Mouse (Mus musculus): ENCODE data around the gene Rin3.
A peak's percentile ranks its signal among the peaks of the same experiment; 100 is the strongest.

Gene Rin3

GRCm38 (mm10) chr12:102330188-102330587, 47.3 kb downstream of the Rin3 start:
- DNase-seq (ENCODE audit: low spot score in 2 of 2) = no peak

DNA sequence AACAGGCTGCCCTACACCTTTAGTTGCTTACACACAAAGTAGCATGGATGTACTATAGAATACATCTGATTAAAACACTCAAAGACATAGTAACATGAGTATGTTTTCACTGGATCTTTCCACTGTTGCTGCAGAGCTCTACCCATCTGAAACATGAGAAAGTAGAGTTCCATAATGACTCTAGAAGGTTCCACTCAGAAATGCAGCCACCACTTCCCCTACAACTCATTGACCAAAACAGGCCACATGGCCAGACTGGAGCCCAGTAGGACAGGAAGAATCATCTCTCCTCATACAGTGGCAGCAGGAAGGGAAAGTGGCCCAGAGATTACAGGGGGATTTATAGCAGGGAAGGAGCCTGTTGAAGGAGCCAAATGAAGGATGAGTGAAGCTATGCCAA, 47.9 kb downstream of the Rin3 start:
- DNase-seq (ENCODE audit: low spot score in 2 of 2) = no peak

DNA sequence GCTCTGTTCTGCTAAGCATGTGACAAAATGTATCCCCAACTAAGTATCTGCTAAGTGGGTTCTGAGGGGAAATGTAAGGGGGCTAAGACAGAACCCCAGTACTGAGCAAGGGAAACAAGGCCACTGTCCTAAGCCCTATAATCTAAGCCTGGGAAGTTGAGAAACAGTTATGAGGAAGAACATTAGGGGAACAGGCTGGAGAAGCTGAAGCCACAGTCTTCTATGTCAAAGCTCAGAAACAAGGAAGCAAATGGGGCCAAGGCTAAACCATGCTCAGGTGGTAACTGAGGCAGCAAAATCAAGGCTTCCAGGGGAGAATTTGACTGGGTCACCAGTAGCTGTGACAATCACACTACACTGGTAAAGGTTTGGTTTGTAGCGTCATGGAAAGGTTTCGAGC, 50.3 kb downstream of the Rin3 start:
- no peak for DNase-seq (ENCODE audit: low spot score in 2 of 2)

DNA sequence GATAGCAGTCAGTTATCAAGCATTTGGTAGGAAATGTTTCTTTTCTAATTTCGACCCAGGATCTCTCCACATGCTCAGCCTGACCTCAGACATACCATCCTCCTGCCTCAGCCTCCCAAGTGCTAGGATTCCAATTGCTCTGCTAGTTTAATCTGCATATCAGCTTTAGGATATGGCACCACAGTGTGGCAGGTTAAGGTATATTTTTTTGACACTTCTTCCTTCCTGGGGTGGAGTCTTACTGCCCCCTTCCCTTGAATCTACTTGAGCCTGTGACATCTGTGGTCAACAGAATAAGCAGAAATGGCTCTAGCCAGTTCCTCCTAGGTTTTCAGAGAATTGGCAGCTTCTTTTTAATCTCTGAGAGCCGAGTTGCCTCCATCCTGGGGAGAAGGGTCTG, 56.2 kb downstream of the Rin3 start:
- DNase-seq (ENCODE audit: low spot score in 2 of 2) = peak; percentile 9 to 14

DNA sequence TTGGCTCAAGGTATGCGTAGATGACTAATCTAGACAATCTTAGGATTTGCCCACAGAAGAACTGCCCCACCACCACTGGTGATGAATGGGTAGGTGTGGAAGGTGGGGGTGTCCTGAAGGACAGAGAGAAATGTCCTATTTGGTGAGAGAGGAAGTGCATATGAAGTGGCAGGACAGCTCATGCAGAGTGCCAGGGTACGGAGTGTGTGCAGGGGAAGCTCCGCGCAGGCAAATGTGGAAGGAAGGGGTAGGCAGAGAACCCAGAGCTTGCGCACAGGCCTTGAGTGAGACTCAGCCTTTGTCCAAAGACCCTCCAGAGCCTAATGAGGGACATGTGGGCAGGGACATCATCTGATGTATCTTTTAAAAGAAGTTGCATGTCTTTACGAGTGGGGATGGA, 57.6 kb downstream of the Rin3 start:
- no peak for DNase-seq (ENCODE audit: low spot score in 2 of 2)

- no peak for DNase-seq (ENCODE audit: low spot score in 2 of 2)
Observed at GRCm38 (mm10) chr12:102342147-102342546, 59.3 kb downstream of the Rin3 start.

- DNase-seq (ENCODE audit: low spot score in 2 of 2) = no peak
Observed at GRCm38 (mm10) chr12:102342602-102343001, 59.8 kb downstream of the Rin3 start.

DNA sequence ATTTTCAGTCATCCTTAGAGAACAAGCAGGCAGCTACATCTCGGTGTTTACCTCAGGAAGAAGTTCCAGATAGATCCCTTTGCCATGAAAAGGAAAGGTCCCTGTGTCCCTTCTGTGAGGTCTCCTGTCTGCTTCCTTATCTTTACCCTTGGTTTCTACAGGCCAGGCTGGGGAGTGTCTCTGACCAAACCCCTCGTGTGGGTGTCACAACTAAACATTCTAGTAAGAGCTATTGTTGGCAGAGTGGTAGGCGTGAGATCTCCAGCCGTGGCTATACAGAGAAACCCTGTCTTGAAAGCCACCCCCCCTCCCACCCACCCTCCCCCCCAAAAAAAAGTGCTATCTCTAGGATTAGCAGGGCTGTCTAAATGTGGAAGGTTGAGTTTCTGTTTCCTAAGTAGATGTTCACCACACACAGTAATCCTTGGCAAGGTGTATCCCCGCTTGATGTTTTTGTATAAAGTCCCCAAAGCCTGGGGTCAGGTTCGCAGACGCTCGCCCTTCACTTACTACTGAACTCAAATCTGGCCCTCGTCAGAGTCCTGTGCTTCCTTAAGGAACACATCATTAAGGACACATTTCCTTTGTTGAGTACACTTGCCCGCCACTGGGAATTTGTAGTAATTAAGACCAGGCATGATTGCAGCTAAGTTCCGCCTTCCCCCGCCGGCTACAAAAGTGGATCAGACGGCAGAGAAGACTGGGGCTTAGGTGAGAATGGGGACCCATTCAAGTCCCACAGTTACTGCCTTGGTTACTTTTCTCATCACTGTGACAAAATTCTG, 62.4 kb downstream of the Rin3 start:
- no peak for DNase-seq (ENCODE audit: low spot score in 2 of 2)

DNA sequence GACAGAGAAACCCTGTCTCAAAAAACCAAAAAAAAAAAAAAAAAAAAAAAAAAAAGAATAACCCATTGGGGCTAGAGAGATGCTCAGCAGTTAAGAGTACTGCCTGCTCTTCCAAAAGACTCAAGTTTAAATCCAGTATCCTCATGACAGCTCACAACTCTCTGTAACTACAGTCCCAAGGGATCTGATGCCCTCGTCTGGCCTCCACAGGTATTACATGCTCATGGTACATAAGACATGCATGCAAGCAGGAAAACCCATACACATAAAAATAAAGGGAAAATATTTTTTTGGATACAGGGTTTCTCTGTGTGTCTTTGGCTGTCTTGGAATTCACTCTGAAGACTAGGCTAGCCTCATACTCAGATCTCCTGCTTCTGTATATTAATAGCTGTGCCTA, 63.7 kb downstream of the Rin3 start:
- peak; percentile 55 to 69 for DNase-seq (ENCODE audit: low spot score in 2 of 2)

- DNase-seq (ENCODE audit: low spot score in 2 of 2) = no peak
Observed at GRCm38 (mm10) chr12:102348447-102348846, 65.6 kb downstream of the Rin3 start.

DNA sequence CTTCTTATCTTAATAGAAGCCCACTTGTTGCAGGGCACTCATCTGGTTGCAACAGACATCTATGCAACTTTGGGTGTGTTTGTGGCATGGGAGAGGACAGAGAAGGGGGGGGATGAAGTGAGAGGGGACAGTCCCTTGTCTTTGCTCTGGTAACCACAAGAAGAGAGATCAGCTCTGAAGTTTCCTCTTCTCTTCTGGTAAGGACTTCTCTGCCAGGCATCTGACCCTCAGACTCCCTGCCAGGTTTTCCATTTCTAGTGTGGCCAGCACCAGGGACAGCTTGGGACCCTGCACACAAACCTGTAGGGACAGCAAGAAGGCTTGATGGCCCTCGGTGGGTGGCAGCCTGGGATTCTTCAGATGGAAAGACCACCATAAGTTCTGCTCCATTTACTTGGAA, 68.1 kb downstream of the Rin3 start:
- DNase-seq (ENCODE audit: low spot score in 2 of 2) = no peak

DNA sequence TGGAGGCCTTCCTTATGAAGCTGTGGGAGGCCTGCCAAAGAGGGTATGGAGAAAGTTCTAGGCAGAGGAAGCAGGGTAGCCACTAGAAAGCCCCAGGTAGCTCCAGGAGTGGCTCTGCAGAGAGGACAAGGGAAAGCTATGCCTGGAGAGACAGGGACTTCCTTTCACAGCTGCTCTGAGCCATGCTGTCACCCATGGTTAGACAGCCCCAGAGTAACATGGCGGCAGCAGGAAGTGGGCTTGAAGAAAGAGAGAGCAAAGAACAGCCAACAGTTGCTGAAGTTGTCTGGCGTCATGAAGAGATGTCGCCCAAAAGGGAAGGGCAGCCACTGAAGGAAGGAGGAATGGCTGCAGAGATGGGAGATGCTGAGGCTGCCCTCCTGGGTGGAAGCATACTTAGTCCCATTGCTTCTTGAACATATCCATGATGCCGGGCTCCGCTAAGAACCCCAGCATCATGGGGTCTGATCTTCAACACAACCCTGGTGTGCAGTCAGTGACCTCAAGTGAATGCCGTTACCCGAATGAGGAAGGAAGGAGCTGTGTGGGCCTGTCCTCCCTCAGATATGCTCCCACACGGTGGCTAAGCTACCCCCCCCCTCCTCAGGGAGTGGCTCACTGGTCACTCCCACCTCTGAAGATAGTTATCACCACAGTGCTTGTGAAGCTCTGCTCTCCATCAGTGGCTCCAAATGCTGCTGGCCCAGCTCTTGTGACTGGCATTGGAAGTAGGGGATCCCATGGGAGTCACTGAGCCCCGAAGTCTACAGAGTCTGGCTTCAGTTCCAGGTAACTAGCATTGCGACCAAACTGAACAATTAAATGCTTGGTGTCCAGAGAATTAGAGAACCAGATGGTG, 71.5 kb downstream of the Rin3 start:
- DNase-seq (ENCODE audit: low spot score in 2 of 2) = no peak

DNA sequence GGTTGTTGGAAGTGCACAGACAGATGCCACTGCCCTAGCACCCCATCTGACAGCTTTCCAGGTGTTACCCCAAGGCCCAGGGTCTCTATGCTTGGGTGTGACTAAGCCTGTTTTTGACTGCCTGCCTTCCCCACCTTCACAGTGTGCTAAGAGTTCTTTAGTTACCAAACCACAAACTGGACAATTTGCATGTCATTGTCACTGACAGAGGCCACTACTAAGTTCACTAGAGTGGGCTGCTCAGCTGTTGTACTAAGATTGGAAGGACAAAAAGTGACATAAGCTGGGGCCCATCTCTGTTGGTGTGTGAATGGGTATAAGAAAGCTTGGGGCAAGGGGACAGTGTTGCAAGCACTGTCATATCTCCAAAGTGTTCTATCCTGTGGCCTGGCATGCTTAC, 72.9 kb downstream of the Rin3 start:
- no peak for DNase-seq (ENCODE audit: low spot score in 2 of 2)

DNA sequence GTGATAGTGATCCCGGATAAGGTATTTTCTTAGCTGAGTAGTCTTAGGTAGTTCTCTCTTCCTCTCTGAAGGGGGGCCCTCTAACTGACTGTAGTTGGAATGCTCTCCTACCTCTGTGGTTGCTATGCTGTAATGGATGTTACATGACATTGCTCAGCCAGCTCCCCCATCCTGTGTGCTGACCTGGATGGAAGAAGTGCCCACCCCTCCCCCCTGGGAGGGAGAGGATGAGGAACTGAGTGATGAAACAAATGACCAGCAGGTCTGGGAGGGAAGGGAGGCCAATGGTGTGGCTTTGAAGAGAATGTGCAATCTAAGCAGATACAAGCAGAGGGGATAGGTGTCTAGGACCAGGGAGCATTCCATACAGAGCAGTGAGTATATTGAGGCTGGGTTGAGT, 73.9 kb downstream of the Rin3 start:
- DNase-seq (ENCODE audit: low spot score in 2 of 2) = no peak

DNA sequence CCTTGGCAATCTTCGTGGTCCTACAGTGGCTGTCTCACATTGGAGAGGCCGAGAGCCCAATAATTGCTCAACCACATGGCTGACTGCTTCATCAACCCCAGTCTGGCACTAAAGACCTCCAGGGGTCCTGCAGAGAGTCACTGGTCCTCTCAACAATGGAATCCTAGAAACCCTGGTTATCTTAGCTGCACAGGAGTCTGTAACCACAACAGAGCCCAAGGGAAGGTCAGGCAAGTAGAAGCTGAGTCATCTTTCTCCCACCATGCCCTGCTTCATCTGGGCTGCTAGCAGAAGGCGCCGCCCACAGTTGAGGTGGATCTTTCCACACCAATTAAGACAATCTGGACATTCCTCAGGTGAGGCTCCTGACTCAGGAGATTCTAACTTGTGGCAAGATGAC, 76.5 kb downstream of the Rin3 start:
- no peak for DNase-seq (ENCODE audit: low spot score in 2 of 2)

- DNase-seq (ENCODE audit: low spot score in 2 of 2) = no peak
Observed at GRCm38 (mm10) chr12:102361189-102362161, 78.6 kb downstream of the Rin3 start.

DNA sequence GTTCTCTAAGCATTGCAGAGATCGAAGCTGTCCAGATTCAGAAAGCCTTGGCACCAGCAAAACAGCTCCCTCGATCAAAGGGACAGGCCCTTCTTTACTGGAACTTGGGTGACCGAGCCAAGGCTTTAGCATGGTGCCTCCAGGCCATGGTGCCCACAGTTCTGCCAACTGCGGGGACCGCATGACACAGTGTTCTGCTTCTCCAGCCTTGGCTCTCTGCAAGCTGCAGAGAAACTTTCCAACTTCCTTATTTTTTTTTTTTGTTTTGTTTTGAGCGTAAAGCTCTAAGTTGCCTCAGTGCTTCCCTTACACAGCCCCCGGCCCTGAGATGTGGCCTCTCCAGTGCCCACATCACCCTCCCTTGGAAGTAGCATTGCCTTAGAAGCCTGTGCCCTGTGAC, 82.2 kb downstream of the Rin3 start:
- no peak for DNase-seq (ENCODE audit: low spot score in 2 of 2)

DNA sequence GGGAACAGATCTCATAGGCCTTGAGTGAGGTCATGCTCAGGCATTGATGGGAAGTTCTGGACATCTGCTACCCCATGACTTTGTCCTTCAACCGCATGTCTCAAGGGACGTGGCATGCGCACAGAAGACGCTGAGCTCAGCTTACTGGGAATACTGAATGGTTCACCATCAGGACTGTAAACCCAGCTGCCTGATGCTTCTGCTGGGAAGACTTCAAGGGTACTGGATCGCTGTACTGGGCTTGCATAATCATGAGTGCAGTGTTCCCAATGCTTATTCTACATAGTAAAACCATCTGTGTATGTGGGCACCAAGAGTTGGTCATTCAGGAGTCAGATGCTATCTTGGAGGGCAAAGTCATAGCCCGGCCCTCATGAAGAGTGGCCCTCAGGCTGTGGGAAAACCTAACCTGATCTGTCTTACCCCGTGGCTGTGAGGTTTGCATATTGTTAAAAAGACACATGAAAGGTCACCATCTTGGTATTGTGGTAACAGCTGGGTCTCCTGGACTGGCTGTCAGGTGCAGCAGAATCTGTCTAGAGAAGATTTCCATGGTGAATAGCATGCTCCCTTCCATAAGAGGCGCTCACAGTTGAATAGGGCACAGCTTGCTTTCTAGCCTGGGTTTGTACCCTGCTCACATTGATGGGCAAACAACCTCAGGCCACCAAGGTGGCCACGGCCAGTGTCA, 83.4 kb downstream of the Rin3 start:
- no peak for DNase-seq (ENCODE audit: low spot score in 2 of 2)

- DNase-seq (ENCODE audit: low spot score in 2 of 2) = no peak
Observed at GRCm38 (mm10) chr12:102367075-102367474, 84.2 kb downstream of the Rin3 start.

DNA sequence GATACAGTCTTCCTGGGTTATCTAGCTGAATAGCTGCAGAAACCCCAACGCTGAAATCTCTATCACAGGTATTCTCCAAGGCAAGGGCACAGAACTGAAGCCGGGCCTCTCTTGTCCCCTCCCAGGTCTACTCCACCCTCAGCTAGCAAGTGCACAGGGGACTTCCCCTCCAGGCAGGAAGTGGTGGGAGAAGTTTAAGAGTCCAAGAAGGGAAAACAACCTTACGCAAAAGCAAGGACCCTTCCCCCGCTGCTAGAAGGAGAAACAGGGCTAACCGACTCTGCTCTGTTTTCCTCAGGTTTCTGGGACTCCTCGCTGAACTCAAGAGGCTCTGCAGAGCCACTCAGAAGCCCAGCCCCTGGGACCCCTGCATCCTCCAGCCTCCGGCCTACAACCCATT, 85.2 kb downstream of the Rin3 start:
- DNase-seq (ENCODE audit: low spot score in 2 of 2) = peak; percentile 29 to 35

DNA sequence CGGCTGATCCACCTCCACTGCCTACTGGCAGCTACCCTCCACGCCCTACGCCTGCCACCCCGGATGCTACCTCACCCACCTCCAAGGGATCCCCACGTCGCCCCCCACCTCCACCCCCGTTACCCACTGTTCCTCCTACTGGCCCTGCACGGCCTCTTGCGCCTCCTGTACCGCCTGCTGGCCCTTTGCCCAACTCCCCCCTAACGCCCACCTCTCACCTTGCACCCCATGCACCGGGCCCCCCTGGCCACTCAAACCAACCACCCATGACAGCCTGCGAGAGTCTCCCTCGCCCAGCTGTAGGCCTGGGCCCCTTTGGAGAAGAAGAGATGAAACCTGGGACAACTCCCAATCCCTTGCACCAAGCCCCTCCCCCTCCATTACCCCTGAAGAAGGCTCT, 85.7 kb downstream of the Rin3 start:
- DNase-seq (ENCODE audit: low spot score in 2 of 2) = no peak
